Mouse (Mus musculus): ENCODE data around the gene Rbms2.
"Not testable (repeated sequence)": the region's sequence is repeated elsewhere in the genome, so short reads cannot be mapped to it uniquely, and the experiment has no call there.

Gene Rbms2

GRCm38 (mm10) chr10:128193113-128193512 lies 13.0 kb upstream of the Rbms2 start:
- no peak for DNase-seq (ENCODE audit: low read depth)

GRCm38 (mm10) chr10:128192030-128192766 lies 12.1 kb upstream of the Rbms2 start:
- not testable (repeated sequence) for DNase-seq (ENCODE audit: low read depth)

- DNase-seq (ENCODE audit: low read depth) = no peak
These were observed 11.4 kb upstream of the Rbms2 start for GRCm38 (mm10) chr10:128191472-128191871.

- DNase-seq (ENCODE audit: low read depth) = peak; percentile 89
These were observed 8.3 kb upstream of the Rbms2 start for GRCm38 (mm10) chr10:128188242-128188877.

- no peak for DNase-seq (ENCODE audit: low read depth)
These were observed 7.1 kb upstream of the Rbms2 start for GRCm38 (mm10) chr10:128187181-128187605.

GRCm38 (mm10) chr10:128185959-128186358 lies 5.9 kb upstream of the Rbms2 start:
- DNase-seq (ENCODE audit: low read depth) = peak; percentile 93

GRCm38 (mm10) chr10:128185277-128185940 lies 5.3 kb upstream of the Rbms2 start:
- peak; percentile 22 for DNase-seq (ENCODE audit: low read depth)

GRCm38 (mm10) chr10:128184296-128184695 lies 4.2 kb upstream of the Rbms2 start:
- no peak for DNase-seq (ENCODE audit: low read depth)

GRCm38 (mm10) chr10:128177316-128177715 lies 2.8 kb downstream of the Rbms2 start:
- DNase-seq (ENCODE audit: low read depth) = no peak

- peak; percentile 84 for DNase-seq (ENCODE audit: low read depth)
These were observed 3.9 kb downstream of the Rbms2 start for GRCm38 (mm10) chr10:128175996-128176755.

- peak; percentile 33 for DNase-seq (ENCODE audit: low read depth)
These were observed 4.8 kb downstream of the Rbms2 start for GRCm38 (mm10) chr10:128175302-128175701.

- not testable (repeated sequence) for DNase-seq (ENCODE audit: low read depth)
These were observed 8.7 kb downstream of the Rbms2 start for GRCm38 (mm10) chr10:128171348-128171747.

GRCm38 (mm10) chr10:128167091-128167490 lies 13.0 kb downstream of the Rbms2 start:
- DNase-seq (ENCODE audit: low read depth) = no peak

GRCm38 (mm10) chr10:128165726-128166125 lies 14.4 kb downstream of the Rbms2 start:
- DNase-seq (ENCODE audit: low read depth) = not testable (repeated sequence)

GRCm38 (mm10) chr10:128153978-128154377 lies 26.1 kb downstream of the Rbms2 start:
- no peak for DNase-seq (ENCODE audit: low read depth)

- no peak for DNase-seq (ENCODE audit: low read depth)
These were observed 29.2 kb downstream of the Rbms2 start for GRCm38 (mm10) chr10:128150941-128151340.

GRCm38 (mm10) chr10:128149592-128149991 lies 30.5 kb downstream of the Rbms2 start:
- DNase-seq (ENCODE audit: low read depth) = no peak

- no peak for DNase-seq (ENCODE audit: low read depth)
These were observed 31.2 kb downstream of the Rbms2 start for GRCm38 (mm10) chr10:128148789-128149365.

GRCm38 (mm10) chr10:128144961-128145360 lies 35.1 kb downstream of the Rbms2 start:
- DNase-seq (ENCODE audit: low read depth) = no peak

- DNase-seq (ENCODE audit: low read depth) = no peak
These were observed 36.4 kb downstream of the Rbms2 start for GRCm38 (mm10) chr10:128143659-128144058.

GRCm38 (mm10) chr10:128142165-128142564 lies 37.9 kb downstream of the Rbms2 start:
- DNase-seq (ENCODE audit: low read depth) = no peak

All from naive thymus-derived CD4-positive, alpha-beta T cell, adult 2 months (primary cell).